Mouse (Mus musculus): ENCODE measurements around the gene Zfp82. TPM values are rescaled to one million over a fixed set of nuclear protein-coding genes. Genes with fewer than 3 reads are reported as not detected.
A peak's percentile ranks its signal among the peaks of the same experiment; 100 is the strongest.

The Zfp82 gene
- polyA plus RNA-seq, 1 experiment = 1.7 TPM

- 10% methylated on average over 5 of the region's 5 CpGs for WGBS
- Histone ChIP-seq H3K36me3 (ENCODE audit: control insufficient read depth, insufficient read depth, low read length) (peaks cover under 1% of the 10 kb centered on the region; the same call in 1 of the 2 replicates), H3K27me3 (ENCODE audit: control insufficient read depth, insufficient read depth, low read length) (no peaks in the 10 kb centered on the region), H3K4me3 (ENCODE audit: control insufficient read depth, insufficient read depth, low read length) (no peak overlapping the region), H3K4me1 (replicated peaks; ENCODE audit: control insufficient read depth, insufficient read depth, low read length) (peaks cover 22% of the 10 kb centered on the region), H3K27ac (ENCODE audit: control insufficient read depth, insufficient read depth, low read length) (no peak overlapping the region)
- TF ChIP-seq CTCF (IDR thresholded peaks at IDR 0.05; ENCODE audit: borderline replicate concordance, control insufficient read depth, extremely low read depth, insufficient read depth, low read length, poor library complexity) = no peak
- DNase-seq = no peak
Observed at GRCm38 (mm10) chr7:30095551-30096125, 22.9 kb upstream of the Zfp82 start.

- Histone ChIP-seq H3K36me3 (ENCODE audit: control insufficient read depth, insufficient read depth, low read length) (no peaks in the 10 kb centered on the region), H3K4me3 (ENCODE audit: control insufficient read depth, insufficient read depth, low read length) (peak within 1 kb of the TSS; percentile 94), H3K27me3 (ENCODE audit: control insufficient read depth, insufficient read depth, low read length) (no peaks in the 10 kb centered on the region), H3K4me1 (replicated peaks; ENCODE audit: control insufficient read depth, insufficient read depth, low read length) (peaks cover 22% of the 10 kb centered on the region), H3K27ac (ENCODE audit: control insufficient read depth, insufficient read depth, low read length) (peak within 1 kb of the TSS; percentile 90)
- peak; percentile 69 for TF ChIP-seq POLR2A (IDR thresholded peaks at IDR 0.05; ENCODE audit: control insufficient read depth, extremely low read depth, insufficient read depth, low read length, poor library complexity)
- TF ChIP-seq CTCF (IDR thresholded peaks at IDR 0.05; ENCODE audit: borderline replicate concordance, control insufficient read depth, extremely low read depth, insufficient read depth, low read length, poor library complexity) = peak; percentile 56; the same call in 1 of the 2 replicates
- DNase-seq = peak; percentile 89
- WGBS = under 1% methylated on average over 26 of the region's 26 CpGs
Observed at GRCm38 (mm10) chr7:30094646-30095429, 22.1 kb upstream of the Zfp82 start, which contains the start of gene Zfp260. Zfp260 (plus strand) TSS chr7:30094777.

GRCm38 (mm10) chr7:30093918-30094415 lies 21.3 kb upstream of the Zfp82 start:
- H3K4me3 ChIP-seq (ENCODE audit: control insufficient read depth, insufficient read depth, low read length) = no peak overlapping the region

GRCm38 (mm10) chr7:30092666-30093065 lies 20.0 kb upstream of the Zfp82 start:
- Histone ChIP-seq H3K36me3 (ENCODE audit: control insufficient read depth, insufficient read depth, low read length) (no peaks in the 10 kb centered on the region), H3K4me3 (ENCODE audit: control insufficient read depth, insufficient read depth, low read length) (no peak overlapping the region), H3K4me1 (replicated peaks; ENCODE audit: control insufficient read depth, insufficient read depth, low read length) (peaks cover 20% of the 10 kb centered on the region), H3K27me3 (ENCODE audit: control insufficient read depth, insufficient read depth, low read length) (no peaks in the 10 kb centered on the region), H3K27ac (ENCODE audit: control insufficient read depth, insufficient read depth, low read length) (no peak overlapping the region)
- no peak for DNase-seq
- TF ChIP-seq POLR2A (IDR thresholded peaks at IDR 0.05; ENCODE audit: control insufficient read depth, extremely low read depth, insufficient read depth, low read length, poor library complexity) (no peak), CTCF (IDR thresholded peaks at IDR 0.05; ENCODE audit: borderline replicate concordance, control insufficient read depth, extremely low read depth, insufficient read depth, low read length, poor library complexity) (no peak)
- WGBS = 94% methylated on average over 9 of the region's 9 CpGs

More at GRCm38 (mm10) chr7:30093918-30094415, 21.3 kb upstream of the Zfp82 start:
- no peak overlapping the region for H3K27ac ChIP-seq (ENCODE audit: control insufficient read depth, insufficient read depth, low read length)
- H3K4me1 ChIP-seq (replicated peaks; ENCODE audit: control insufficient read depth, insufficient read depth, low read length) = peaks cover 26% of the 10 kb centered on the region
- H3K36me3 ChIP-seq (ENCODE audit: control insufficient read depth, insufficient read depth, low read length) = no peaks in the 10 kb centered on the region
- TF ChIP-seq POLR2A (IDR thresholded peaks at IDR 0.05; ENCODE audit: control insufficient read depth, extremely low read depth, insufficient read depth, low read length, poor library complexity) = no peak
- TF ChIP-seq CTCF (IDR thresholded peaks at IDR 0.05; ENCODE audit: borderline replicate concordance, control insufficient read depth, extremely low read depth, insufficient read depth, low read length, poor library complexity) = no peak
- WGBS = 90% methylated on average over 6 of the region's 6 CpGs
- H3K27me3 ChIP-seq (ENCODE audit: control insufficient read depth, insufficient read depth, low read length) = no peaks in the 10 kb centered on the region
- DNase-seq = no peak

DNA sequence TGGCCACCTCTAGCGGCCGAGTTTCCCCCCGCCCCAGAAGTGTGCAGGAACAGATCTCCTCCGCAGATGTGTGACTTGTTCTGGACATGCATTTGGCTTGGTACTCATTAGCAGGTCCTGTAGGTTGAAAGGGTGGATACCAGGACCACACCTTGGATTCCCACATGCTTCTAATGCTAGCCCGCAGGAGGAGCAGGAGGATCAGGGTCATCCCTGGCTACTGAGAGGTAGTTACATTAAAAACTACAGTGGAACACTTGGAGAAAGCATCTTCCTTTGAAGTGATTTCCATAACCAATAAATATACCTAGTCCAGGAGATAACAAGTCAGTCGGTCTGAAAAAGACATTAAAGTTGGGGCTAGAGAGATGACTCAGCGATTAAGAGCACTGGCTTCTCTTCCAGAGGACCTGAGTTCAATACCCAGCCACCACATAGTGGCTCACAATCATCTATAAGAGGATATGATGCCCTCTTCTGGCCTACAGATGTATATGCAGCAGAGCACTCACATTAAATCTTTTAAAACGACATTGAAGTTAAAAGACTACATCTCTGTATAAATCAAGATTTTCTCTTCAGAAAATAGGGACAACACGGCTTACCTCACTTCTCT lies 18.4 kb upstream of the Zfp82 start:
- H3K27ac ChIP-seq (ENCODE audit: control insufficient read depth, insufficient read depth, low read length) = no peak overlapping the region

More for the DNA sequence above, 18.4 kb upstream of the Zfp82 start:
- peak overlapping the region; percentile 22 for H3K4me3 ChIP-seq (ENCODE audit: control insufficient read depth, insufficient read depth, low read length)
- peaks cover 13% of the 10 kb centered on the region for H3K4me1 ChIP-seq (replicated peaks; ENCODE audit: control insufficient read depth, insufficient read depth, low read length)
- TF ChIP-seq CTCF (IDR thresholded peaks at IDR 0.05; ENCODE audit: borderline replicate concordance, control insufficient read depth, extremely low read depth, insufficient read depth, low read length, poor library complexity) = no peak
- TF ChIP-seq POLR2A (IDR thresholded peaks at IDR 0.05; ENCODE audit: control insufficient read depth, extremely low read depth, insufficient read depth, low read length, poor library complexity) = no peak
- H3K27me3 ChIP-seq (ENCODE audit: control insufficient read depth, insufficient read depth, low read length) = no peaks in the 10 kb centered on the region
- WGBS = 5% methylated on average over 9 of the region's 9 CpGs
- H3K36me3 ChIP-seq (ENCODE audit: control insufficient read depth, insufficient read depth, low read length) = no peaks in the 10 kb centered on the region
- no peak for DNase-seq

Data from thymus, adult 2 months (tissue).